ENCODE assay signal across 10 mouse cellular contexts in the genomic region with DNA sequence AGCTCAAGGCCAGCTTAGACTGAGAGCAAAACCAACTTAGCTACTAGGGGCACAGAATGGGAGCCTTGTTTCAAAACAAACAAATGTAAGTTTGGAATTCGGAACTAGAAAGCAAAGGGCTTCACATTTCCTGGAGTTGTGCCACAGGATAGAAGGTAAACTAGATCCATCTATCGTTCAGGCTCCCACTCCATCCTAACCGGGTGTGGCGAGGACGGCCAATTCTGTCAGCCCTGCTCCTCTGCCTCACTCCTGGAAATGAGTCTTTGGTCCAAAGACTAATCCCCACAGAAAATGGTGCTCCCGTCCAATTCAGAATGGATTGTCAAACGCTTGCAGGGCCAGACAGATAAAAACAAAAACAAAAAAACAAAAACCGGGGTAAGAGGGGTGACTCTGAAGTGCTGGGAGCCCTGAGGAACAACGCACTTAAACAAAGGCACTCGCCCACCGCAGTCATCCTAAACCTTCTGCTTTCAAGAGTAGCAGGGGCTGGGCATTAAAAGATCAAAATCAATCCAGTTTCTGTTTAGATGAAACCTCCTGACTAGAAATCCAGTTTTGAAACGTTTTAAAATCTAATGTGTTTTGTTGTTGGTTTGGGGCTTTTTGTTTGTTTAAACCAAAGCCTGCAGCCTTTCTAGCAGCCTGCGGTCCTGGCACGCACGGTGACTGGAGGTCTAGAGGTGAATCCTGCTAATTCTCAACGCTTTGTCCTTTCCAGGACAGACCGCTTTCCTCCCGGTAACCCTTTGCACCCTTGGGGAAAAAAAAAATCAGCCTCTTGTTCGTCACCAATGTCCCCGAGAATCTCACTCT. TPM values are rescaled to one million over a fixed set of nuclear protein-coding genes. Genes with fewer than 3 reads are reported as not detected.
DNase-seq lines count a peak whose midpoint lies in the region; ATAC-seq and TF ChIP-seq lines count a peak whose summit lies in the region.
"Had no signal": no experiment of that assay in that cellular context is flagged by ENCODE, and none has a peak within 500 bp of the region (broad histone marks: within the 10 kb centered on the region; RNA-seq: fewer than 3 reads in every experiment).

No protein-coding gene starts in this region.

- no peak overlapping the region for H3K27ac ChIP-seq in heart, embryonic 11.5 days (ENCODE audit: low read depth, low read length)
- no peak overlapping the region for H3K27ac ChIP-seq in ES-E14 (ENCODE audit: insufficient read depth, low read depth, low read length, poor library complexity, severe bottlenecking)
- peak overlapping the region; percentile 62; the same call in 1 of the 2 replicates for H3K27ac ChIP-seq in forebrain, embryonic 11.5 days (ENCODE audit: low read depth, low read length)
- H3K27ac ChIP-seq in limb, embryonic 15.5 days, result no peak overlapping the region

- WGBS in heart, embryonic 11.5 days (ENCODE audit: insufficient replicate concordance), result 13% methylated on average over 20 of the region's 20 CpGs
- WGBS in forebrain, embryonic 11.5 days, result 10% methylated on average over 20 of the region's 20 CpGs
- 14% methylated on average over 20 of the region's 20 CpGs for WGBS in limb, embryonic 15.5 days
- WGBS in lung, adult 2 months, result 13% methylated on average over 20 of the region's 20 CpGs

- TF ChIP-seq CTCF in lung, adult 2 months (IDR thresholded peaks at IDR 0.05; ENCODE audit: insufficient read depth, low read length), result no peak

- H3K4me1 ChIP-seq in heart, embryonic 11.5 days (ENCODE audit: control insufficient read depth, insufficient read depth, low read length), result peaks cover 10% of the 10 kb centered on the region; the same call in 1 of the 2 replicates
- peaks cover 4 to 10% of the 10 kb centered on the region in 2 experiments; a peak in 3 of 4 replicates for H3K4me1 ChIP-seq in ES-E14 (ENCODE audit: control insufficient read depth in 2 of 2, insufficient read depth in 2 of 2, low read length in 2 of 2, poor library complexity in 1 of 2)
- H3K4me1 ChIP-seq in forebrain, embryonic 11.5 days (replicated peaks; ENCODE audit: control insufficient read depth, insufficient read depth, low read length), result peaks cover 5% of the 10 kb centered on the region
- peaks cover 24% of the 10 kb centered on the region for H3K4me1 ChIP-seq in limb, embryonic 15.5 days
- peaks cover 3% of the 10 kb centered on the region; the same call in 1 of the 2 replicates for H3K4me1 ChIP-seq in lung, adult 2 months (ENCODE audit: control insufficient read depth, insufficient read depth, low read length)

- in situ Hi-C loops in ES-E14 (cut with MboI; ENCODE audit: low sequenced_read_pairs in 2 of 2, unreplicated experiment in 2 of 2), result no loop called here

- no peak for DNase-seq in heart, postnatal 4 days
- no peak for DNase-seq in ES-E14 (ENCODE audit: low read depth, low spot score)
- DNase-seq in forebrain, embryonic 11.5 days (ENCODE audit: low spot score), result no peak
- no peak for DNase-seq in lung, adult 2 months
- no peak for DNase-seq in kidney, adult 8-10 months
- DNase-seq: heart, postnatal 36 days; lung, postnatal 10 days had no signal

- no peak overlapping the region for H3K4me2 ChIP-seq in heart, embryonic 11.5 days
- H3K4me2 ChIP-seq in forebrain, embryonic 11.5 days (ENCODE audit: low read depth, low read length, severe bottlenecking), result peak overlapping the region; percentile 69
- H3K4me2 ChIP-seq in limb, embryonic 15.5 days, result 0 out of 2 replicates have a peak overlapping the region, but pooled peaks have one; percentile 96

- no peak for ATAC-seq in heart, embryonic 11.5 days (replicated peaks; ENCODE audit: insufficient number of reproducible peaks, low FRiP score, low TSS enrichment)
- no peak for ATAC-seq in forebrain, embryonic 11.5 days (replicated peaks; ENCODE audit: low FRiP score)
- no peak for ATAC-seq in limb, embryonic 15.5 days (ENCODE audit: insufficient number of reproducible peaks, low FRiP score, low TSS enrichment, low read depth)
- ATAC-seq in erythroblast, adult 5-6 weeks (replicated peaks; ENCODE audit: low FRiP score, poor library complexity, severe bottlenecking), result no peak

- TF ChIP-seq POLR2A in lung, adult 2 months (IDR thresholded peaks at IDR 0.05; ENCODE audit: borderline replicate concordance, extremely low read depth, low read depth, low read length), result no peak

- no peaks in the 10 kb centered on the region for H3K36me3 ChIP-seq in heart, embryonic 11.5 days (ENCODE audit: control insufficient read depth, insufficient read depth, low read length)
- no peaks in the 10 kb centered on the region for H3K36me3 ChIP-seq in ES-E14 (ENCODE audit: control insufficient read depth, insufficient read depth, low read length, poor library complexity, severe bottlenecking)
- no peaks in the 10 kb centered on the region for H3K36me3 ChIP-seq in forebrain, embryonic 11.5 days (ENCODE audit: control insufficient read depth, insufficient read depth, low read length)
- no peaks in the 10 kb centered on the region for H3K36me3 ChIP-seq in limb, embryonic 15.5 days

- peaks cover 54% of the 10 kb centered on the region for H3K27me3 ChIP-seq in heart, embryonic 11.5 days (ENCODE audit: control insufficient read depth, insufficient read depth, low read length)
- H3K27me3 ChIP-seq in forebrain, embryonic 11.5 days (ENCODE audit: control insufficient read depth, insufficient read depth, low read length), result peaks cover 40% of the 10 kb centered on the region
- peaks cover 75% of the 10 kb centered on the region for H3K27me3 ChIP-seq in limb, embryonic 15.5 days

- no peak overlapping the region for H3K9ac ChIP-seq in heart, embryonic 11.5 days (ENCODE audit: low read depth, low read length)
- peak overlapping the region; percentile 92; the same call in 1 of the 2 replicates for H3K9ac ChIP-seq in ES-E14 (ENCODE audit: insufficient read depth, low read depth, low read length, poor library complexity, severe bottlenecking)
- peak overlapping the region; percentile 37 for H3K9ac ChIP-seq in forebrain, embryonic 11.5 days (ENCODE audit: low read length)
- H3K9ac ChIP-seq in limb, embryonic 15.5 days, result no peak overlapping the region

- H3K9me3 ChIP-seq in heart, embryonic 11.5 days (replicated peaks; ENCODE audit: control insufficient read depth, low read length), result no peaks in the 10 kb centered on the region
- no peaks in the 10 kb centered on the region for H3K9me3 ChIP-seq in ES-E14 (ENCODE audit: control insufficient read depth, insufficient read depth, low read depth, low read length)
- no peaks in the 10 kb centered on the region for H3K9me3 ChIP-seq in forebrain, embryonic 11.5 days (ENCODE audit: control insufficient read depth, low read length)
- no peaks in the 10 kb centered on the region for H3K9me3 ChIP-seq in limb, embryonic 15.5 days

- H3K4me3 ChIP-seq in heart, embryonic 11.5 days (ENCODE audit: low read depth, low read length), result peak overlapping the region; percentile 37
- peak overlapping the region; percentile 83 to 93 for H3K4me3 ChIP-seq in ES-E14 (ENCODE audit: insufficient read depth in 1 of 2, low read depth in 1 of 2, low read length in 2 of 2, poor library complexity in 1 of 2, severe bottlenecking in 1 of 2)
- H3K4me3 ChIP-seq in forebrain, embryonic 11.5 days (ENCODE audit: low read depth, low read length), result peak overlapping the region; percentile 43
- peak overlapping the region; percentile 51; the same call in 1 of the 2 replicates for H3K4me3 ChIP-seq in limb, embryonic 15.5 days
- H3K4me3 ChIP-seq in lung, adult 2 months (replicated peaks; ENCODE audit: extremely low read depth, low read depth, low read length), result no peak overlapping the region

RNA-seq across cellular contexts. Expression of a gene that starts 0.9 kb away (rescaled TPM):
- polyA plus RNA-seq in heart, embryonic 11.5 days (2014; fragmentation: Nextera tagmentation; extraction: Ambion mirVana), result 0.43 and 0.73 TPM in 2 replicates
- total RNA-seq in heart, postnatal 4 days (2021), result under 1 TPM in 1 of 2 experiments, not detected in 1; 0.16 TPM
- 9.8 and 18.4 TPM in 2 replicates for total RNA-seq in ES-E14 (2012; rRNA removed)
- polyA plus RNA-seq in forebrain, embryonic 11.5 days (2014; fragmentation: Nextera tagmentation; extraction: Ambion mirVana), result 102 and 110 TPM in 2 replicates
- polyA plus RNA-seq in limb, embryonic 15.5 days (2015; fragmentation: Nextera tagmentation; extraction: Ambion mirVana), result 0.56 and 0.68 TPM in 2 replicates
- total RNA-seq in erythroblast, adult 5-6 weeks (2015; ENCODE audit: low replicate concordance), result not detected in 2 replicates
- not detected in 2 replicates for total RNA-seq in erythroblast, adult 5-6 weeks (2017; ENCODE audit: low replicate concordance)
- polyA plus RNA-seq in lung, adult 2 months (2012; rRNA removed), result 0.04 TPM in 1 of 2 replicates, not detected in the other
- total RNA-seq: heart, postnatal 36 days had no signal

RNA-seq across cellular contexts. Expression of a gene that starts 1.4 kb away (rescaled TPM):
- 80.7 and 82.3 TPM in 2 replicates for polyA plus RNA-seq in heart, embryonic 11.5 days (2014; fragmentation: Nextera tagmentation; extraction: Ambion mirVana)
- 100 to 1,000 TPM; 147 to 157 TPM for total RNA-seq in heart, postnatal 4 days (2021)
- 26.9 and 27.0 TPM in 2 replicates for total RNA-seq in ES-E14 (2012; rRNA removed)
- 71.8 and 77.9 TPM in 2 replicates for polyA plus RNA-seq in forebrain, embryonic 11.5 days (2014; fragmentation: Nextera tagmentation; extraction: Ambion mirVana)
- 70.4 and 71.5 TPM in 2 replicates for polyA plus RNA-seq in limb, embryonic 15.5 days (2015; fragmentation: Nextera tagmentation; extraction: Ambion mirVana)
- total RNA-seq in erythroblast, adult 5-6 weeks (2015; ENCODE audit: low replicate concordance), result 20.2 and 22.4 TPM in 2 replicates
- total RNA-seq in erythroblast, adult 5-6 weeks (2017; ENCODE audit: low replicate concordance), result 20.9 and 22.4 TPM in 2 replicates
- polyA plus RNA-seq in lung, adult 2 months (2012; rRNA removed), result 11.1 and 17.5 TPM in 2 replicates

RNA-seq across cellular contexts. Expression of a gene that starts 37.2 kb away (rescaled TPM):
- 12.7 and 14.9 TPM in 2 replicates for polyA plus RNA-seq in heart, embryonic 11.5 days (2014; fragmentation: Nextera tagmentation; extraction: Ambion mirVana)
- 1 to 10 TPM; 3.9 to 4.2 TPM for total RNA-seq in heart, postnatal 4 days (2021)
- total RNA-seq in ES-E14 (2012; rRNA removed), result 34.0 and 40.2 TPM in 2 replicates
- 35.1 and 37.3 TPM in 2 replicates for polyA plus RNA-seq in forebrain, embryonic 11.5 days (2014; fragmentation: Nextera tagmentation; extraction: Ambion mirVana)
- 11.0 and 14.0 TPM in 2 replicates for polyA plus RNA-seq in limb, embryonic 15.5 days (2015; fragmentation: Nextera tagmentation; extraction: Ambion mirVana)
- total RNA-seq in erythroblast, adult 5-6 weeks (2015; ENCODE audit: low replicate concordance), result 6.1 and 9.2 TPM in 2 replicates
- total RNA-seq in erythroblast, adult 5-6 weeks (2017; ENCODE audit: low replicate concordance), result 1.9 and 2.5 TPM in 2 replicates
- polyA plus RNA-seq in lung, adult 2 months (2012; rRNA removed), result 3.9 and 4.7 TPM in 2 replicates

RNA-seq across cellular contexts. Expression of a gene that starts 54.0 kb away (rescaled TPM):
- 5.5 and 6.2 TPM in 2 replicates for polyA plus RNA-seq in heart, embryonic 11.5 days (2014; fragmentation: Nextera tagmentation; extraction: Ambion mirVana)
- total RNA-seq in heart, postnatal 4 days (2021), result 1 to 10 TPM; 5.1 to 5.2 TPM
- 17.1 and 19.2 TPM in 2 replicates for total RNA-seq in ES-E14 (2012; rRNA removed)
- 10.6 and 11.8 TPM in 2 replicates for polyA plus RNA-seq in forebrain, embryonic 11.5 days (2014; fragmentation: Nextera tagmentation; extraction: Ambion mirVana)
- polyA plus RNA-seq in limb, embryonic 15.5 days (2015; fragmentation: Nextera tagmentation; extraction: Ambion mirVana), result 3.3 and 4.6 TPM in 2 replicates
- total RNA-seq in erythroblast, adult 5-6 weeks (2015; ENCODE audit: low replicate concordance), result 2.1 and 5.2 TPM in 2 replicates
- total RNA-seq in erythroblast, adult 5-6 weeks (2017; ENCODE audit: low replicate concordance), result 11.7 and 13.9 TPM in 2 replicates
- 2.1 and 2.3 TPM in 2 replicates for polyA plus RNA-seq in lung, adult 2 months (2012; rRNA removed)

Comparison
In these comparisons a context has a peak if more than half of its experiments do, and no peak if none do; other contexts are left out.
1. H3K9ac ChIP-seq: peak in ES-E14 (single experiment) and forebrain, embryonic 11.5 days (single experiment); none in heart, embryonic 11.5 days (single experiment) and limb, embryonic 15.5 days (single experiment).
2. RNA of a gene that starts 0.9 kb away (polyA plus RNA-seq): 102 to 110 TPM in forebrain, embryonic 11.5 days; 0.56 to 0.68 TPM in limb, embryonic 15.5 days, 0.43 to 0.73 TPM in heart, embryonic 11.5 days and 0.04 TPM in lung, adult 2 months; every median in the first group is over 10 times any median in the second.